Mouse (Mus musculus): ENCODE results near the gene Tmem168.

Tmem168 gene

DNA sequence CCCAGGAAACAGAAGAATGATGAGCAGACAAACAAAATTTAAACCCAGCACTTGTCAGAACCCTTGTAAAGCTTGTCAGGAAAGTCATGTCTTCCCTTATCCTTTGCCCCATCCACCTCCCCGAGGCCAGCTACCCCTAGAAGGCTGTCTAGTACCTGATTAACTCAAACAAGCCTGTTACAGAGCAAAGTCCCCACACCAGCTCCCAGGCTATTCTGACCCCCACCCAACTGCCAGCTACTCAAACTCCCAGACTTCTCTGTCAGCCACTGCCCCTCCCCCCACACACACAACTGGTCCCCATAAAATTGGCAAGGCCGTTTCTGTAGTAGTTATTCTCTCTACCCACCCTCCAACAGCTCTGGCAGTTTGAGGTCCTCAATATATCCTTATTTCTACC is 21.3 kb downstream of the Tmem168 start:
- in situ Hi-C loops (cut with MboI, MseI) = no loop called here

DNA sequence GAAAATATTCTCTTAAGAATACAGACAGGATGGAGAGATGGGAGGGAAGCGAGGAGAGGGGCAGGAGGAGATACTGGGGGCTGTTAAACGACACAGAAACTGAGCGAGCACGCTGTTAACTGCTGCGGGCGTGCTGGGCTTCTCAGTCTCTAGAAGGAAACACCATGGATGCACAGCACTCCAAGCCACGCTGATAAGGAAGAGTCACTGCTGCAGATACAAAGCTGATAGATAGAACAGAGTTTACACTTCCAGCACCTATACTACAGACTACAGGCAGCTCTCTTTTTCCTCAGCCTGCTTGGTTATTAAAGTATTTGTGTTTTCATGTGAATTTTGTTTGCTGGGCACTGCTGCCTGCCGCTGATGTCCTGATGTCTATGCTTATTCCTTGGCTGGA is 21.7 kb downstream of the Tmem168 start:
- in situ Hi-C loops (cut with MboI, MseI) = no loop called here

DNA sequence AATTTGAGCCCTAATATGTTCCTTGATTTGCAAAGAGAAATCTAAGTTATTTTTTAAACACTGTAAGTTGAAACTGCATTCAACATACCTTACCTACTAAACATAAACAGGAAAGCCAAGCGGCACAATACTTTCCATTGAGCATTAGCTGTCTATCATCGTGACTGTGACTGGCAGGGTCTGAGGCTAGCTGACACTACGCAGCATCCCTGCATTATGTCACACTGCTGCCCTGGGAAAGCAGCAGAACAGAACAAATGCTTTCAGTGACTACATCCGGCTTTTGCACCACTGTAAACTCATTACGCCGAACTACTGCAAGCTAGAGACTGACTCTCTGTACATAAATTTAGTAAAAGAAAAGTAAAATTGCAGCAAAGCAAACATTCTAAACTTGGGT is 23.1 kb downstream of the Tmem168 start:
- in situ Hi-C loops (cut with MboI, MseI) = no loop called here

DNA sequence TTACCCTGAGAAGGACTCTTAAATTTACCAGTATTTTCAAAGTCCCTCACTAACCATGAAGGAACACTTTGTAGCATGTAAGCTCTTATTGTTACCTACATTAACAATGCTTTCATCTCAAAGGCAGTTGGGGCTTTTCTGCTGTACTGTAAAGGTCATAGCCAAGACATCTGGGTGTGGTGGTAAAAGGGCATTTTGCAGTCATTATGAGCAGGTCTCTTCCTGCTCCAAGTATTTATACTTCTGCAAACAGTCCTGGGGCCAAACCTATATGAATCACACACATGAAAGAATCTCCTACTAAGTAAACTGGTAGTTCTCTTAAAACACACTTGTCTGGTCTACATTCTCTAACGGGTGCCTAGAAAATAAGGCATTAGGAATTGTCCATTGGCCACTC is 25.8 kb downstream of the Tmem168 start:
- in situ Hi-C loops (cut with MboI, MseI) = no loop called here

DNA sequence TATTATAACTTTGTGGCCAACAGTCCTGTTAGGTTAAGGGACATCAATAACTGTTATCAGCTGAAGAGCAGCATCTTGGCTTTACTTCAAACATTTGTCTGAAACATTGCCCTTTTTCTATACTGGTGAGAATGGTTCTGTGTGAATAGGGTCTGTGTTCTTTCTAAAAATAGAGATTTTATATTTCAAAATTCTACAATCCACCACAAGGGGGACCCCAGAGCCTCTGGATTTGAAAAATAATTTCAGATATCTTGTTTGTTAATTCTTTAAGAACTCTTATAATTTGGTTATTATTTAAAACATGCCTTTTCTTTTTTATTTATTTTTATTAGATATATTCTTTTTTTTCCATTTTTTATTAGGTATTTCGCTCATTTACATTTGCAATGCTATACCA is 42.2 kb downstream of the Tmem168 start:
- in situ Hi-C loops (cut with MboI, MseI) = no loop called here

DNA sequence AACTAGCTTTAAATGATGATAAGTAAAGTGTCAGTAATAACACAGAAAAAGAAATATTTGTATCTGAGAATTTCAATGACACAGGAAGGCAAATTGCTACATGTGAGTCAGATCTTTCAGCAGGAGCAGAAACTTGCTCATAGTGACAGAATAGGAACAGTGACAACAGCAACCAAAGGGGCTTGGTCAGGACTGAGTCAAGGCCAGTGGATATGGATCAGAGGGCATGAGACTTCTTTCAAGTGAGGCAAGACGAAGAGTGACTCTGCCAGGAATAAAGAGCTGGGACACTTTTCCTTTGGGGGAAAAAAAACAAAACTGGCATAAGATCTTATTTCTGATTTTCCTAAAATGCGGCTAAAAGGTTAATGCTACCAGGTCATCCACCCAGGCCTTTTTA is 52.6 kb downstream of the Tmem168 start:
- in situ Hi-C loops (cut with MboI, MseI) = no loop called here

DNA sequence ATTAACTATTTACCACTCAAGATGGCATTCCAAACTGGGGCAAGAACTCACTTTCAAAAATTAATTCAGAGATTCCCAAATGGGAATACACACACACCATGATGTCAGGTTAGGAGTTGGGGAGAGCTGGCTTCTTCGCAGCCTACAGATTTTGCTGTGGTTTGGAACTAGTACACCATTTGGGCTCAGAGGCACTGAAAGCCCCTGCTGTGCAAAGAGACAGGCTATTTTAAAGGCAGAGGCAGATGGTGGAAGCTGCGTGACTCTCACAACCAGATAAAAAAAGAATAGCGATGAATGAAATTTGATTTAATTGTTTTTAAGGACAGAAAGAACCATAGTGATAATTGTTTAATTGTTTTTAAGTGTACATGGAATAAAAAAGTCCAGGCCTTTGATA is 66.1 kb downstream of the Tmem168 start:
- in situ Hi-C loops (cut with MboI, MseI) = no loop called here

DNA sequence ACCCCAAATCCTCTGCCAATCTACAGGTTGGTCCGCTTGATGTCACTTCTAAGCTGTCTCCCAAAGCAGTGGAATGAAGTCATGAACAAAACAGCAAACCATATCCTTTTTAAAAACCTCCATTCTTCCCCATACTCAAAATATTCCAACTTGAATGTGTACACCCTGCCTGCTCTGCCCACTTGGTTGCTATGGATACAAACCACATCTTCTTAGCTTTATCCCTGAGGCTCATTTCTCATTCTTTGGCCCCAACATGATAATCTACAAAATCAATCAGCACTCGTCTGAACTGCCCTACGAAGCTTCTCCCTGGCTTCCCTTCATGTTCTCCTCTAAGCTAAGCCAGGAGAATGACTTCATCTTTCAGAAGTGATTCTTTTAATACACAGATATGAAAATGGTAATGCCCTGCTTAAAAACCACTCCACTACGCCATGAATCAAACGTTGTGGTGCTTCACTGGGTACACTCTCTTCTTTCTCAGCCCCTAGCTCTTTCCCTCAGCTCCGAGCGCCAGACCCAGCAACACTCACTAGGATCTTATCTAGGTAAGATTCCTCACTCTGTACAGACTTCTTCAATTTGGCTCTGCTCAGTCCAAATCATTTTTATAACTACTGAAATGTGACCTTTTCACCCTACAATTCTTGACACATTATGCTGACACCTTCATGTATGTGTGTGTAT is 70.5 kb downstream of the Tmem168 start:
- in situ Hi-C loops (cut with MboI, MseI) = no loop called here
